Mouse (Mus musculus) limb, embryonic 10.5 days (tissue): ENCODE data around the gene Nbl1. TPM values are rescaled to one million over a fixed set of nuclear protein-coding genes. Genes with fewer than 3 reads are reported as not detected.

Experiments used
- DNase-seq: peaks from one replicate; pipeline ENCODE4 v3.0.0-alpha.2; 2017; ENCODE audit warnings: low spot score
- H3K27ac ChIP-seq: fragments of 300-500 bp; sonication (generic); 2 replicates; pipeline ENCODE4 v1.5.1; 2016; ENCODE audit warnings: mild to moderate bottlenecking
- H3K27me3 ChIP-seq: fragments of 300-500 bp; sonication (generic); 2 replicates; pipeline ENCODE4 v1.6.1; 2016; ENCODE audit warnings: low read depth, mild to moderate bottlenecking; ENCODE audit not compliant: poor library complexity, severe bottlenecking
- H3K36me3 ChIP-seq: fragments of 300-500 bp; sonication (generic); 2 replicates; pipeline ENCODE4 v1.6.1; 2016; ENCODE audit warnings: mild to moderate bottlenecking, moderate library complexity
- H3K4me1 ChIP-seq: fragments of 300-500 bp; sonication (generic); 2 replicates; pipeline ENCODE4 v1.6.1; 2016
- H3K4me3 ChIP-seq: fragments of 300-500 bp; sonication (generic); 2 replicates; pipeline ENCODE4 v1.5.1; 2016; ENCODE audit warnings: mild to moderate bottlenecking, moderate library complexity
- H3K9me3 ChIP-seq: fragments of 300-500 bp; sonication (generic); replicated peaks from 2 replicates; pipeline ENCODE4 v1.6.1; 2016; ENCODE audit warnings: mild to moderate bottlenecking
- WGBS: fragments of 180-500 bp; shearing (Covaris S2); methylation state at CpG from one replicate; pipeline ENCODE4 v1.1.7; 2016; 5-methylcytosine and 5-hydroxymethylcytosine counted together
- polyA plus RNA-seq: library from polyadenylated mRNA; unstranded; fragments of >200 nt; fragmentation: Nextera tagmentation; extraction: Ambion mirVana; gene quantifications from 2 replicates; pipeline ENCODE4 v1.2.1, GENCODE M21; 2016

The Nbl1 gene
- polyA plus RNA-seq, result 12.5 and 28.7 TPM in 2 replicates

DNA sequence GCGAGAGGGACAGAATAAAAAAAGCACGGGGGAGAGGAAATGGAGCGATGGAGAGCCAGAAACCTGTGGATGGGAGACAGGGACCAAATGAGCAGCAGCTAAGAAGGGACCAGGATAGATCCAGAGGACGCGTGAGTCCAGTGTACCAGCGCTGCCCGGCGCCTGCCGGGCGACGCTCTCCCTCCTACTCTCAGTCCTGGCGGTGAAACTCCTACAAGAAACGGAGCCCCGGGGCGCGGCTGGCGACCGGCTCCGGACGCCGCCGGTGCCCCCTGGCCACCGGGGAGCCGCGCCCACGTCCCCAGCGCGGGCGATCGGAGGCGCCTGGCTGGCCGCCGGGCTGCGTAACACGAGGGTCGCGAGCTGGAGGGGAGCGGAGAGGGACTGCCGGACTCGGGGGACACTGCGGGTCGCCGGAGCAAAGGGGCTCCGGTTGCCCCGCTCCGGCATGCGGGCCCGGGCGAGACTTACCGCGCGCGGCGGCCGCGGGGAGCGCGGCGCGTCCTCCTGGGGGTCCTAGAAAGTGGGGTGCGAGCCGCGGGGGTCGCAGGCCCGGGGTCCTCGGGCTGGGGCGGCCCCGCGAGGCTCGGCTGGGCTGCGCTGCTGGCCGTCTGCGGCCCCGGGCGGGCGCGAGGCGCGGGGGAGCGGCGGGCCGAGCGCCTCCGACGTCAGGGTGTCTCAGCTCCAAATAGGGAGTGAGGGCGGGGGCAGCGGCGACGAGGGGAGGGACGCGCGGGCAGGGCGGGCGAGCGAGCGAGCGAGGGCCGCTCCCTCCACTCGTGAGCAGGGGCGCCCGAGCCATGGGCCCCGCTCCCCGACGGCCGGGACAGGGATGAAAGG is at the start of gene Nbl1:
TSS of gene Nbl1 (minus strand) at position 638 of the 840 bp plus-strand sequence.
- Histone ChIP-seq H3K4me3 (peak within 1 kb of the TSS; percentile 61), H3K9me3 (no peaks in the 10 kb centered on the region), H3K27me3 (peaks cover 78% of the 10 kb centered on the region), H3K36me3 (no peaks in the 10 kb centered on the region), H3K27ac (peak within 1 kb of the TSS; percentile 84), H3K4me1 (peaks cover 34% of the 10 kb centered on the region)
- DNase-seq, result peak; percentile 62
- WGBS, result 1% methylated on average over 105 of the region's 105 CpGs

DNA sequence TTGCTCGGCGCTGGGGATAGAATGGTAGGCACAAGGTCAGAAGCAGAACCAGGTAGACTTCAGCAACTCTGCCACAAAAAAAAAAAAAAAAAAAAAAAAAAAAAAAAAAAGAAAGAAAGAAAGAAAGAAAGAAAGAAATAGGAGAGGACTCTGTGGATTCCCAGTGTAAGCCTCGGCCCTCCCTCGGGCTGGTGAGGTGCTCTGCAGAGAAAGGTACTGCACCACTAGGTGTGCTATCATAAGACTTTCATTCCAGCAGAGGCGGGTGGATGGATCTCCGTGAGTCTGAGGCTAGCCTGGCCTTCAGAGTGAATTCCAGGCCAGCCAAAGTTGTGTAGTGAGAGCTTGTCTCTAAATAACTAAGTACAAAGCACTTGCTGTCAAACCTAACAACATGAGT is 49.0 kb upstream of the Nbl1 start:
- Histone ChIP-seq H3K27ac (no peak overlapping the region), H3K4me3 (no peak overlapping the region), H3K36me3 (no peaks in the 10 kb centered on the region), H3K4me1 (peaks cover 27% of the 10 kb centered on the region), H3K27me3 (no peaks in the 10 kb centered on the region), H3K9me3 (no peaks in the 10 kb centered on the region; the same call in 1 of the 2 replicates)
- 73% methylated on average over 6 of the region's 6 CpGs for WGBS
- no peak for DNase-seq

DNA sequence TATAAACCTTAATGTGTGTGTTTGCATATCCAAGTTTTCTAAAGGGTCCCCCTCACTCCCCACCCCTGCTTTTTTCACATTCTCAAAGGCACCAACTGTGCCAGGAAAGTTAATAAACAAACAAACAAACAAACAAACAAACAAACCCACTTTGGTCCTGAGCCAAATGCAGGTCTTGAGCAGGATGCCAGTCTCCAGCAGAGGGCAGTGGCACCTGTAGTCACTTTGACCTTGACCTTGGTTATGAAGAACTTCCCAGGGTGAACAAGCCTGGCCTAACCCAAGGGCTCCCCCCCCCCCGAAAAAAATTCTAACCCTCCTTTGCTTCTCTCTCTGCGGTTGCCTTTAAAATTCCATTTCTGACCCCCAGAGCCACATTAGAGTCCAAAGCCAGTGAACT is 47.5 kb upstream of the Nbl1 start:
- no peak for DNase-seq
- H3K4me3 ChIP-seq, result no peak overlapping the region
- peaks cover 27% of the 10 kb centered on the region for H3K4me1 ChIP-seq
- 67% methylated on average over 2 of the region's 2 CpGs for WGBS
- H3K27me3 ChIP-seq, result no peaks in the 10 kb centered on the region
- H3K9me3 ChIP-seq, result no peaks in the 10 kb centered on the region; the same call in 1 of the 2 replicates
- no peaks in the 10 kb centered on the region for H3K36me3 ChIP-seq
- H3K27ac ChIP-seq, result no peak overlapping the region

DNA sequence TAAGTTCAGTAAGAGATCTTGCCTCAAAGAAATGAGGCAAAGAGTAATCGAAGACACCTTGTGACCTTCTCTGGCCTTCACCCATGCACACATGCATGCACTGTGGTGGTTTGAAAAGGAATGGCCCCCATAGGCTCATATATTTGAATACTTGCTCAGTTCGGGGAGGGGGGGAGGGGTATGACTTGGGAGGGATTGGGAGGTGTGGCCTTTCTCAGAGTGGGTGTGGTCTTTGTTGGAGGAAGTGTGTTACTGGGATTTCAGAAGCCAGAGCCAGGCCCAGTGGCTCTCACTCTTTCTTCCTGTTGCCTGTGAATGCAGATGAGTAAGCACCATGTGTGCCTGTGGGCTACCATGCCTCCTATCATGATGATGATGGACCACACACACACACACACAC is 43.2 kb upstream of the Nbl1 start:
- no peak overlapping the region for H3K27ac ChIP-seq
- H3K9me3 ChIP-seq, result no peaks in the 10 kb centered on the region; the same call in 1 of the 2 replicates
- no peak overlapping the region for H3K4me3 ChIP-seq
- 94% methylated on average over 2 of the region's 2 CpGs for WGBS
- no peak for DNase-seq
- no peaks in the 10 kb centered on the region for H3K36me3 ChIP-seq
- peaks cover 10% of the 10 kb centered on the region for H3K4me1 ChIP-seq
- H3K27me3 ChIP-seq, result no peaks in the 10 kb centered on the region

DNA sequence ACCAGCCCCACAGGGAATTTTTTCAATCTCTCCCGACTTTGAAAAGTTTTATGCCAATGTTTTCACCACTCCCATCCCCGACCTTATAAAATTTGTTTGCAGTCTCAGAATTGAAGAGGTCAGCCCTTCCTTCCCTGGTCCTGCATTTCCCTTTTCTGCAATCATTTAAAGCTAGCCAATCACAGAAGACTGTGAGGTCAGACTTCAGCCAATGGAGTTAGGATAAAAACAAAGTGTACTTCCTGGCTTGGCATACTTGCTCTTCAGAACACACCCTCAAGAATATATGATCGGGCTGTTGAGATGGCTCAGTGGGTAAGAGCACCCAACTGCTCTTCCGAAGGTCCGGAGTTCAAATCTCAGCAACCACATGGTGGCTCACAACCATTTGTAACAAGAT is 40.3 kb upstream of the Nbl1 start:
- Histone ChIP-seq H3K27ac (no peak overlapping the region), H3K27me3 (no peaks in the 10 kb centered on the region), H3K4me1 (peaks cover 18% of the 10 kb centered on the region), H3K36me3 (no peaks in the 10 kb centered on the region), H3K9me3 (no peaks in the 10 kb centered on the region; the same call in 1 of the 2 replicates), H3K4me3 (no peak overlapping the region)
- no peak for DNase-seq
- 81% methylated on average over 5 of the region's 5 CpGs for WGBS

DNA sequence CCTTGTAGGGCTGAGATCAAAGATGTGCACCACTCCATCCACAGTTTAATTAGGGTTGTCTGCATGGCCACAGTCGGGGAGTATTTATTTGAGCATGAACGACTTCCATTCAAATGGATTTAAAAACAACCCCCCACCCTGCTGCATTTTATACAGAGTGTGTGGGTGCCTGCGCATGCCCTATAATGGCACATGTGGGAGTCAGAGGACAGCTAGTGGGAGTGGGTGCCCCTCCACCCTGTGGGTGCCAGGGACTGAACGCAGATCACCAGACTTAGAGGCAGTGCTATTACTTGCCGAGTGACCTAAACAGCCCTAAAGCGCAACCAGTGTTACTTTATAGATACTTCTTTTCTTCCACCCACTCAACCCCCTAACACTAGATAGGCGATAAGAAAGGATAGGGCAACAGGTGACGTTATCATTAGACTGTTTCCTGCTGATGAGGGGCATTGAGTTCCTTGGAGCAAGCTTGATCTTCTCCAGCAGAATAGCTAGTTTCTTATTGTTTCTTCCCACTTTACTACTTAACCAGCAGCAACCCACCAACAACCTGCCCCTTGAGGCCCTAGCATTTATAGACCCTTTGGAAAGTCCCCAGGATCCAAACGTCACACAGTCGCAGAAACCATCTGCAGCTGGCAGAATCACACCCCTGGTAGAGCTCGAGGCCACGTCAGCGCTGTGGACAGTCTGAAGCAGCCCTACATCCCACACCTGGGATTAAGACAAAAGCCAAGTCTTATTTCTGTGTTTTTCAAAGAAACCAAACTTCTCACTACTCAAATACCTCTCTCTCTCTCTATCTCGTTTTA is 39.3 kb upstream of the Nbl1 start:
- 89% methylated on average over 14 of the region's 14 CpGs for WGBS
- DNase-seq, result no peak
- H3K36me3 ChIP-seq, result 0 out of 2 replicates have a peak, but pooled peaks cover under 1% of the 10 kb centered on the region
- no peak overlapping the region for H3K27ac ChIP-seq
- H3K4me3 ChIP-seq, result no peak overlapping the region
- H3K9me3 ChIP-seq, result no peaks in the 10 kb centered on the region
- H3K4me1 ChIP-seq, result peaks cover 18% of the 10 kb centered on the region
- H3K27me3 ChIP-seq, result no peaks in the 10 kb centered on the region

DNA sequence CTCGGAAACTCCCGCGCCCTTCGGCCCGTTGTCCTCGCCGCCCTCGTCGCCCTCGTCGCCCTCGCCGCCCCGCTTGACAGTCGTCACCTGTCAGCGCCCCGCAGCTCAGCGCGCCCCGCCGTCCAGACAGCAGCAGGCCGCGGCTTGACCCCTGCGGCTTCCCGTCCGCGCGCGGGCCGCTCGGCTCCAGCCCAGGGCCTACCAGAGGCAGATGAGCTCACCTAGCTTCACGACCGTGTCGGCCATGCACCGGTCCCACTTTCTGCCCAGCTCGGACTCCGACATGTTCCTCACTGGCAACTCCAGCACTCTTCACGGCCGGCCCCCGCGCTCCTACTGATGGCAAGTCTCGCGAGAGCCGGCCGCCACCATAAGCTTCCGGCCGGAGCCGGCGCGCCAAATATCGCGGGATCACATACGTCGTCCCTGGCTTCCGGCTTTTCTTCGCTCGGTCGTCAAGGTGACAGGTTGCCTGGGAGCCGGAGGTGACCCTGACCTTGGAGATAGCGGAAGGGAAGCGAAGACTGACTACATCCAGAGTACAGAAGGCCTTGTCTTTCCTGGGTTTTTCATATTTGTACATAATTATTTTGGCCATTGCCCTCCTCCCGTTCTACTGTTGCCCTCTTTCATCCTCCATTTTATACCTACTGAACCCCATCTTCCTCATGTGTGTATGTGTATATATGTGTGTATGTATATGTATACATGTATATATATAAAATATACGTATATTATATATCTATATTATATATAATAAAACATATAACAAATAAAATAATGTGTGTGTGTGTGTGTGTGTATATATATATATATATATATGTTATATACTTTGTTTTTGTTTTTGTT is 38.1 kb upstream of the Nbl1 start, which contains the start of gene Minos1:
TSS of gene Minos1 (minus strand) at position 413 of the 849 bp plus-strand sequence.
- no peaks in the 10 kb centered on the region for H3K27me3 ChIP-seq
- H3K4me1 ChIP-seq, result peaks cover 18% of the 10 kb centered on the region
- peak within 1 kb of the TSS; percentile 89 for H3K27ac ChIP-seq
- no peaks in the 10 kb centered on the region for H3K9me3 ChIP-seq
- peak within 1 kb of the TSS; percentile 98 for H3K4me3 ChIP-seq
- peaks cover 7% of the 10 kb centered on the region for H3K36me3 ChIP-seq
- peak; percentile 98 for DNase-seq
- WGBS, result under 1% methylated on average over 63 of the region's 63 CpGs

DNA sequence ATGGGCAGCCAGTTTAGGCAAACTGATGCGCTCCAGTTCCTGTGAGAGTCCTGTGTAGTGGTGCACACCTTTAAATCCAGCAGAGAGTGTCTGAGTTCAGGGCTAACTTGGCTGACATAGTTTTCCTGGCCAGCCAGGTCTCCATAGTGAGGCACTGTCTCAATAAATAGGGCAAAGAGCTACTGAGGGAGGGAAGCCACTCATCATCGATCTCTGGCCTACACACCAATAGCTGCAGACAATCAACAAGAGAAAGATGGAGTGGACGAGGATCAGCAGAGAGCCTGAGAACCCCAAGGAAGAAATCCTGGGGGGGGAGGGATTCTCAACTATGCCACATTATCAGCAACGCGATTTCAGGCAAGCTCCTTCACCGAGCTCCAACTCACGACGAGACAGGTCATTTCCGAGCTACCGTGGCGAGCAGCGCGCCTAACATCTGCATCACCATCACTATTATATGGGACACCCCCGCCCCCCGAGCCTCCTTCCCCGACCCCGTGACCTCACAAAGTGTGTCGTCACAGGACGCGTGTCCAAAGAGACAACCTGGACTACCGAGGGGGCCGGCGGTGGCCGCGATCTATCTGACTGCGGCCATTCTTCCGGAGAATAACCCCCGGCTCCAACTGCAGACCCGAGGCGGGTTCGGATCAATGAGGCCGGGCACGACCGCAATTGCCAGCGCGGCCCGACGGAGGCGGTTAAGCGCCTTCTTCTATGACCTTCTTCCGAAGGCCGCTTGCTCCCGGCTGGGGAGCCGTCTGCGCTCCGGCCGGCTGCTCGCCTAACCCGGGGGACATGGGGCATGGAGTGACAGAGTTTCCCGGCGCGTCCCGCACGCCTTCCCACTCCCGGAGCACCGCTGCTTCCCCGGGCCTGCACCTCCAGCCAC is 37.3 kb upstream of the Nbl1 start:
- WGBS, result 3% methylated on average over 57 of the region's 57 CpGs
- no peaks in the 10 kb centered on the region for H3K27me3 ChIP-seq
- peak; percentile 68 for DNase-seq

DNA sequence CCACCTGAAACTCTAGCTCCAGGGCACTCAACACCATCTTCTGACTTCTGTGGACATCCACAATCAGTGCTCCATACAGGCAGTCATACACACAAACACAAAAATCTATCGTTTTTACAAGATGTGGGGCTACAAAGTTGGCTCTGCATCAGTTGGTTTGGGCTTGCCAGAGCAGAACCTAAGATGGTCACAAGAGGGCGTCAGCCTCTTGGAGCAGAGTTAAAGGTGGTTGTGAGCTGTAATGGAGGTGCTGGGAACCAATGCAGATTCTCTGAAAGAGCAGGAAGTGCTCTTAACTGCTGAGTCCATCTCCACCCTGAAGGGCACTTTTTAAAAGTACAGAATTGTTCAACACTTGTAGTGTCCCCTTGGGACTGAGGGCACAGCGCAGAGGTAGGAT is 33.7 kb upstream of the Nbl1 start:
- H3K9me3 ChIP-seq, result no peaks in the 10 kb centered on the region
- H3K4me1 ChIP-seq, result peaks cover 15% of the 10 kb centered on the region
- no peak overlapping the region for H3K27ac ChIP-seq
- H3K36me3 ChIP-seq, result peaks cover 9% of the 10 kb centered on the region
- 93% methylated on average over 3 of the region's 3 CpGs for WGBS
- no peak overlapping the region for H3K4me3 ChIP-seq
- no peak for DNase-seq
- no peaks in the 10 kb centered on the region for H3K27me3 ChIP-seq

More for the DNA sequence above, 37.3 kb upstream of the Nbl1 start:
- peaks cover 18% of the 10 kb centered on the region for H3K4me1 ChIP-seq
- peak overlapping the region; percentile 89 for H3K27ac ChIP-seq
- peaks cover 7% of the 10 kb centered on the region for H3K36me3 ChIP-seq
- H3K4me3 ChIP-seq, result peak overlapping the region; percentile 98
- H3K9me3 ChIP-seq, result no peaks in the 10 kb centered on the region

DNA sequence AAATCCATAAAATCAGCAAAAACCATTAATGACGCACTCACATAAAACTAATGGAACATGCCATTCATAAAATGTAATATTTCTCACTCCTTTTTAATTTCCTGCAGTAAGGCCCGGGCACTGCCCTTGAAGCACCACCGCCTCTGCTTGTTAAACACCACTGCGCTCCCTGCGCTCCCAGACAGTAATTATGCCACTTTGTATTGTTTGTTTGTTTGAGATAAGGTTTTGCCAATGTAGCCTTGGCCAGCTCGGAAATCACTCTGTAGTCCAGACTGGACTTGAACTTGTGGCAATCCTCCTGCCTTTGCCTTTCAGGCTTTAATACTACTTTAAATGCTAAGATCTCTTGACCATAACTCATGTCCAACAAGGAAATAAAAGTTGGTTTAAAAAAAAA is 32.1 kb upstream of the Nbl1 start:
- no peak overlapping the region for H3K27ac ChIP-seq
- peaks cover 9% of the 10 kb centered on the region for H3K36me3 ChIP-seq
- no peaks in the 10 kb centered on the region for H3K27me3 ChIP-seq
- H3K9me3 ChIP-seq, result no peaks in the 10 kb centered on the region
- no peak for DNase-seq
- H3K4me3 ChIP-seq, result no peak overlapping the region
- WGBS, result 91% methylated on average over 6 of the region's 6 CpGs
- H3K4me1 ChIP-seq, result peaks cover 7% of the 10 kb centered on the region

DNA sequence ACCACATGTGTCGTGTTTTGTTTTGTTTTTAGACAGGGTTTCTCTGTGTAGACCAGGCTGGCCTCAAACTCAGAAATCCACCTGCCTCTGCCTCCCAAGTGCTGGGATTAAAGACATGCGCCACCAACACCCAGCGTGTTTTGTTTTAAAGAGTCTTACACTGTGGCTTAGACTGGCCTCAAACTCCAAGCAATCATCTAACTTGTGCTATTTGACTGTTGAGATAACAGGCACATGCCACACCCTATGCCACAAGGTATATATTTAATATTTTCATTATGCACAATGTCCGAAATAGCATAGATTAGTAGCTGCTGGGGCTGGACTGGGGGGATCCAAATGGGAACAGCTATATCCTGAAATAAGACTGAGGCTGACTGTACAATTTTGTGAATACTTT is 29.8 kb upstream of the Nbl1 start:
- Histone ChIP-seq H3K27me3 (no peaks in the 10 kb centered on the region), H3K9me3 (no peaks in the 10 kb centered on the region), H3K27ac (no peak overlapping the region), H3K36me3 (peaks cover 9% of the 10 kb centered on the region), H3K4me1 (no peaks in the 10 kb centered on the region), H3K4me3 (no peak overlapping the region)
- 95% methylated on average over 4 of the region's 4 CpGs for WGBS
- no peak for DNase-seq
